Mouse (Mus musculus) thymus, postnatal 25 days (tissue): ENCODE results near the gene Pidd1.
"Not testable (repeated sequence)": the region's sequence is repeated elsewhere in the genome, so short reads cannot be mapped to it uniquely, and the experiment has no call there.

Source experiments
- DNase-seq: peaks from one replicate; pipeline ENCODE4 v3.0.0; 2022

The Pidd1 gene

GRCm38 (mm10) chr7:141457236-141457635 lies 13.4 kb upstream of the Pidd1 start:
- no peak for DNase-seq

- DNase-seq: no peak
These were observed 12.9 kb upstream of the Pidd1 start for GRCm38 (mm10) chr7:141456739-141457138.

GRCm38 (mm10) chr7:141455610-141456314 lies 11.9 kb upstream of the Pidd1 start:
- DNase-seq: peak; percentile 46

- peak; percentile 95 for DNase-seq
These were observed 11.2 kb upstream of the Pidd1 start, which contains the start of gene Pnpla2 for GRCm38 (mm10) chr7:141454967-141455551. Pnpla2 (plus strand) TSS chr7:141455198.

- DNase-seq: no peak
These were observed 9.8 kb upstream of the Pidd1 start for GRCm38 (mm10) chr7:141453636-141454035.

GRCm38 (mm10) chr7:141451928-141452327 lies 8.1 kb upstream of the Pidd1 start:
- DNase-seq: no peak

GRCm38 (mm10) chr7:141447110-141447991 lies 3.5 kb upstream of the Pidd1 start, which contains the start of gene Rplp2:
Rplp2 (plus strand) TSS chr7:141447370.
- peak; percentile 94 for DNase-seq

- DNase-seq: not testable (repeated sequence)
These were observed 2.5 kb upstream of the Pidd1 start for GRCm38 (mm10) chr7:141446374-141446773.

GRCm38 (mm10) chr7:141443081-141443821 lies 574 bp downstream of the Pidd1 start:
- DNase-seq: peak; percentile 55

GRCm38 (mm10) chr7:141442199-141442598 lies 1.6 kb downstream of the Pidd1 start:
- no peak for DNase-seq

- DNase-seq: no peak
These were observed 2.4 kb downstream of the Pidd1 start for GRCm38 (mm10) chr7:141441460-141441859.

- peak; percentile 39 for DNase-seq
These were observed 3.2 kb downstream of the Pidd1 start for GRCm38 (mm10) chr7:141440613-141441012.

GRCm38 (mm10) chr7:141439811-141440210 lies 4.0 kb downstream of the Pidd1 start:
- DNase-seq: no peak

GRCm38 (mm10) chr7:141439140-141439679 lies 4.6 kb downstream of the Pidd1 start:
- DNase-seq: no peak

GRCm38 (mm10) chr7:141438201-141438968 lies 5.4 kb downstream of the Pidd1 start:
- DNase-seq: no peak

- peak; percentile 88 for DNase-seq
These were observed 6.4 kb downstream of the Pidd1 start, which contains the start of gene Slc25a22 for GRCm38 (mm10) chr7:141437178-141438120. Slc25a22 (minus strand) TSS chr7:141437892.

- DNase-seq: no peak
These were observed 7.3 kb downstream of the Pidd1 start for GRCm38 (mm10) chr7:141436523-141436892.

GRCm38 (mm10) chr7:141435856-141436522 lies 7.8 kb downstream of the Pidd1 start:
- no peak for DNase-seq

- DNase-seq: peak; percentile 66
These were observed 8.5 kb downstream of the Pidd1 start for GRCm38 (mm10) chr7:141435129-141435855.
